8 mouse cellular contexts compared by ENCODE assay signal in the genomic region with DNA sequence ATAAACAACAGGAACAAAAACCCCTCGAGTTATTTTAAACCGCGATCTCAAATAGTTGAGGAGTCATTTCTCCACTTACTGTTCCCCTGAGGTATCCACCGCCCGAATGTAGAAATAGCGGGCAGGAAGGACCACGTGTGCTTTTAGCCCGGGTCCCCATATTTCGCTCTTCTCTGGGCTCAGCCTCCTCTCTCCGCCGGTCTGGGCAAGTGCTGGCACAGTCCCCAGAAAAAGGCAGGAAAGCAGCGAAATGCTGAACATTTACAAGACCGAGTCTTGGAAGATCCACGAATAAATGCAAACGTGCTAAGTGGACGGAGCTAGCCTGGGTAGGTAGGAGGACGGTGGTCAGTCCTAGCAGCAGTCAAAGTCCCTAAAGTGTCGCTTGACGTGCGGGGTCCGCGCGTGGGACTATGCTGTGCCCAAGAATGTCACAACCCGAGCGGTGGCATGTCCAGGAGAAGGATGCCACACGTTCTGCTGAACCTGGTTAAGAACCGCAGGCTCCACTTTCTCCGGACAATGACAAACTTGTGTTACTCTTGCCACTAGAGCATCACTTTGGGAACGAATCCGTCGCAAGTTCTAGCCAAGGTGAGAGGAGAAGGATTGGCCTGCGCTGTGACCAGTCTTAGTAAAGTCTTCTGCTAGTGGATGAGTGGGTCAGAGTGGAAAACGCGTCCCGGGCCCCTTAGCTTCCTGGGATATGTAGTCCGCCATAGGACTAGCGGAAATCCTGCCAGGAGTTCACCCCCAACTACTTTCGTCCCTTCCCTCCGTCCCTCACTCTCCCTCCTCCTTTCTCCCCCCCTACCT. TPM values are rescaled to one million over a fixed set of nuclear protein-coding genes. Genes with fewer than 3 reads are reported as not detected.
DNase-seq lines count a peak whose midpoint lies in the region; ATAC-seq and TF ChIP-seq lines count a peak whose summit lies in the region.

Gene Kdelc1 (minus strand): TSS at position 570 of the 816 bp plus-strand sequence.
Gene Bivm (plus strand): TSS at position 719 of the 816 bp plus-strand sequence.

- peak within 1 kb of the TSS; percentile 81 for H3K4me2 ChIP-seq in forebrain, embryonic 13.5 days
- peak within 1 kb of the TSS; percentile 81 for H3K4me2 ChIP-seq in liver, postnatal 0 days (ENCODE audit: low read depth, low read length)
- peak within 1 kb of the TSS; percentile 85 for H3K4me2 ChIP-seq in neural tube, embryonic 14.5 days (ENCODE audit: low read depth, low read length)

- peak; percentile 40 for TF ChIP-seq EP300 in liver, postnatal 0 days (IDR thresholded peaks at IDR 0.05; ENCODE audit: low read depth)

- peak; percentile 97 for ATAC-seq in cerebellum, adult (ENCODE audit: insufficient number of reproducible peaks, low FRiP score, low TSS enrichment)
- peak; percentile 97 for ATAC-seq in forebrain, embryonic 13.5 days
- peak; percentile 96 for ATAC-seq in liver, postnatal 0 days
- peak; percentile 98 for ATAC-seq in neural tube, embryonic 14.5 days (ENCODE audit: low read depth)

- DNase-seq in heart, postnatal 10 days = peak; percentile 93 to 94
- peak; percentile 92 for DNase-seq in large intestine, adult 2 months (ENCODE audit: low read depth, low spot score)
- DNase-seq in liver, postnatal 0 days = peak; percentile 83
- DNase-seq in testis, postnatal 10 days (ENCODE audit: low spot score) = peak; percentile 81

- peaks cover 27% of the 10 kb centered on the region for H3K36me3 ChIP-seq in E14TG2a.4 (ENCODE audit: insufficient read depth, low read length)
- peaks cover 19% of the 10 kb centered on the region for H3K36me3 ChIP-seq in forebrain, embryonic 13.5 days (ENCODE audit: poor library complexity, severe bottlenecking)
- peaks cover 7% of the 10 kb centered on the region for H3K36me3 ChIP-seq in liver, postnatal 0 days (replicated peaks; ENCODE audit: insufficient read depth, low read length)
- peaks cover 5% of the 10 kb centered on the region for H3K36me3 ChIP-seq in neural tube, embryonic 14.5 days (ENCODE audit: control insufficient read depth, insufficient read depth, low read length)

- peak within 1 kb of the TSS; percentile 96 for H3K4me3 ChIP-seq in E14TG2a.4 (replicated peaks; ENCODE audit: low read length)
- peak within 1 kb of the TSS; percentile 70 for H3K4me3 ChIP-seq in forebrain, embryonic 13.5 days
- peak within 1 kb of the TSS; percentile 61 for H3K4me3 ChIP-seq in liver, postnatal 0 days (ENCODE audit: low read depth, low read length)
- H3K4me3 ChIP-seq in neural tube, embryonic 14.5 days (ENCODE audit: low read depth, low read length) = peak within 1 kb of the TSS; percentile 63

- peaks cover 11% of the 10 kb centered on the region for H3K4me1 ChIP-seq in E14TG2a.4 (replicated peaks; ENCODE audit: low read depth, low read length)
- peaks cover 18% of the 10 kb centered on the region for H3K4me1 ChIP-seq in forebrain, embryonic 13.5 days
- peaks cover 6% of the 10 kb centered on the region; the same call in 1 of the 2 replicates for H3K4me1 ChIP-seq in liver, postnatal 0 days (ENCODE audit: insufficient read depth)
- peaks cover 16% of the 10 kb centered on the region; the same call in 1 of the 2 replicates for H3K4me1 ChIP-seq in neural tube, embryonic 14.5 days (ENCODE audit: control insufficient read depth, insufficient read depth, low read length)

- H3K27me3 ChIP-seq in E14TG2a.4 (ENCODE audit: insufficient read depth, low read length) = no peaks in the 10 kb centered on the region
- H3K27me3 ChIP-seq in forebrain, embryonic 13.5 days = no peaks in the 10 kb centered on the region
- H3K27me3 ChIP-seq in liver, postnatal 0 days (ENCODE audit: insufficient read depth, low read length) = no peaks in the 10 kb centered on the region
- H3K27me3 ChIP-seq in neural tube, embryonic 14.5 days (ENCODE audit: control insufficient read depth, insufficient read depth, low read length) = no peaks in the 10 kb centered on the region

- intact Hi-C loops in heart, postnatal 10 days (cut with DNase I) = loop anchor here (2.0 kb wide), 1 partner anchor 28 kb away; the partner anchor contains the start of gene Ercc5

- peak within 1 kb of the TSS; percentile 91 for H3K9ac ChIP-seq in forebrain, embryonic 13.5 days
- H3K9ac ChIP-seq in liver, postnatal 0 days (replicated peaks) = peak within 1 kb of the TSS; percentile 69
- H3K9ac ChIP-seq in neural tube, embryonic 14.5 days (replicated peaks; ENCODE audit: low read depth, low read length) = peak within 1 kb of the TSS; percentile 89

- under 1% methylated on average over 39 of the region's 39 CpGs for WGBS in forebrain, embryonic 13.5 days
- WGBS in large intestine, adult 2 months = under 1% methylated on average over 39 of the region's 39 CpGs
- WGBS in liver, postnatal 0 days (ENCODE audit: insufficient replicate concordance) = under 1% methylated on average over 39 of the region's 39 CpGs
- WGBS in neural tube, embryonic 14.5 days = under 1% methylated on average over 39 of the region's 39 CpGs

- peak within 1 kb of the TSS; percentile 96 for H3K27ac ChIP-seq in forebrain, embryonic 13.5 days
- H3K27ac ChIP-seq in liver, postnatal 0 days (ENCODE audit: low read depth) = peak within 1 kb of the TSS; percentile 73
- peak within 1 kb of the TSS; percentile 94 for H3K27ac ChIP-seq in neural tube, embryonic 14.5 days (ENCODE audit: low read depth, low read length)

- no peaks in the 10 kb centered on the region for H3K9me3 ChIP-seq in E14TG2a.4 (ENCODE audit: low read length)
- no peaks in the 10 kb centered on the region for H3K9me3 ChIP-seq in forebrain, embryonic 13.5 days (replicated peaks)
- H3K9me3 ChIP-seq in liver, postnatal 0 days (ENCODE audit: low read length) = no peaks in the 10 kb centered on the region
- no peaks in the 10 kb centered on the region for H3K9me3 ChIP-seq in neural tube, embryonic 14.5 days (ENCODE audit: control insufficient read depth, low read length)

- TF ChIP-seq CTCF in E14TG2a.4 (conservative IDR thresholded peaks at IDR 0.05; ENCODE audit: low read length) = no peak
- TF ChIP-seq CTCF in liver, postnatal 0 days (IDR thresholded peaks at IDR 0.05; ENCODE audit: low read depth) = no peak

RNA-seq across cellular contexts. Expression of gene Kdelc1, which starts in this region (rescaled TPM):
- polyA plus RNA-seq in forebrain, embryonic 13.5 days (2015; fragmentation: Nextera tagmentation; extraction: Ambion mirVana) = 40.5 and 40.8 TPM in 2 replicates
- total RNA-seq in heart, postnatal 10 days (2021) = 10 to 100 TPM; 23.7 to 27.0 TPM
- 6.5 and 8.0 TPM in 2 replicates for polyA plus RNA-seq in large intestine, adult 2 months (2012; rRNA removed)
- 9.3 and 9.8 TPM in 2 replicates for polyA plus RNA-seq in liver, postnatal 0 days (2015; fragmentation: Nextera tagmentation; extraction: Ambion mirVana)
- 25.3 and 30.1 TPM in 2 replicates for polyA plus RNA-seq in neural tube, embryonic 14.5 days (2014; fragmentation: Nextera tagmentation; extraction: Ambion mirVana)

RNA-seq across cellular contexts. Expression of gene Bivm, which starts in this region (rescaled TPM):
- 29.5 and 30.1 TPM in 2 replicates for polyA plus RNA-seq in forebrain, embryonic 13.5 days (2015; fragmentation: Nextera tagmentation; extraction: Ambion mirVana)
- 10 to 100 TPM in 1 of 2 experiments, 1 to 10 TPM in 1; 9.0 to 11.3 TPM for total RNA-seq in heart, postnatal 10 days (2021)
- polyA plus RNA-seq in large intestine, adult 2 months (2012; rRNA removed) = 3.3 and 6.8 TPM in 2 replicates
- polyA plus RNA-seq in liver, postnatal 0 days (2015; fragmentation: Nextera tagmentation; extraction: Ambion mirVana) = 3.3 and 3.7 TPM in 2 replicates
- polyA plus RNA-seq in neural tube, embryonic 14.5 days (2014; fragmentation: Nextera tagmentation; extraction: Ambion mirVana) = 34.8 and 41.5 TPM in 2 replicates

Comparison
In these comparisons a context has a peak if more than half of its experiments do, and no peak if none do; other contexts are left out.
1. Peak in every context shown above with its lines: DNase-seq, ATAC-seq, H3K4me3 ChIP-seq and H3K27ac ChIP-seq.